Mouse (Mus musculus) small intestine, adult 2 months (tissue): Measurements from ENCODE around the gene Ttc8.

Experiments used
- CTCF ChIP-seq: fragments of 200-500 bp; IDR thresholded peaks from 2 replicates; pipeline ENCODE4 v1.5.1; 2012; ENCODE audit warnings: low read depth, mild to moderate bottlenecking, control low read depth, inconsistent platforms, low read length, moderate library complexity, mixed read lengths; ENCODE audit not compliant: insufficient replicate concordance, insufficient read length; ENCODE audit errors: extremely low read depth
- POLR2A ChIP-seq: fragments of 200-500 bp; IDR thresholded peaks from 2 replicates; pipeline ENCODE4 v1.6.1; 2012; ENCODE audit warnings: low read depth, mild to moderate bottlenecking, control low read depth, inconsistent platforms, low read length, moderate library complexity

GRCm38 (mm10) chr12:99000310-99000709 lies 79.9 kb downstream of the Ttc8 start:
- TF ChIP-seq POLR2A (no peak), CTCF (no peak)
